Mouse (Mus musculus): ENCODE results near the gene Pkd1l2. TPM values are rescaled to one million over a fixed set of nuclear protein-coding genes. Genes with fewer than 3 reads are reported as not detected.

Gene Pkd1l2
- polyA plus RNA-seq, 1 experiment: 0.16 TPM

DNA sequence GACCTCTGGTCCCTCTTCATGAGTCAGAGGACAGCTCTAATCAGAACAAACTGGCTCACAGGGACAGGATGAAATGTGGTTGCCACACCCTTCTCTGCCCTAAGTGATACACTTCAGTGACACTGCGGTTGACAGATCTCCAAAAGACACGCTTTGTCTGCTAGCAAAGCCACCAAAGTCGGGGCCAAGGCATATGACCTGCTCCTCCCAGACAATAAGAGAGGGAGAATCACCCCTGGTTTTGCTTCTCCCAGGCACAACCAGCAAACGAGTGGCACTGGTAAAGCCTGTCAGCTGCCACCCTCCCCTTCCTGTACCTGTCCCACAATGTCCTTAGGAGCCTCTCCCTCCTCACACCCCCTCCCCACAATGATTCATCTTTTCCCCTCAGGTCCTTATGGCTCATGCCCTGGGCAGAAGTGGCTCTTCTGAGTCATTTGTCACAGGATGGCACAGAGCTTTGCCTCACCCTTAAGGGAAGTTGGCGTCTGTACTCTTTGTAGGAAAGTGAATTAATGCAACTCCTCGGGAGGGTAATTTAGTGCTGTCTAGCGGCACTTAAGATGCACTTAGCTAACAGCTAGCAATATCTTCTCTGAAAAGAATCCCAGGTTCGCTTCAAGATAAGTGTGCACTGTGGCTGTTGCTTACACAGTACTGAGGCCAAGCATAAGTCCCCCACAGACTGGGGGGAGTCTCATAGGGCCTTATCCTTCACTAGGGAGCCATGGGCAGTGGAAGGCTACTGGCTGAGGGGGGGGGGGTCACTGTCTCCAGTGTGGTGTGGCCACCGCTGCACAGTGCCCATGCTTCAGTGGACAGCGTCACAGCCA, 7.7 kb downstream of the Pkd1l2 start:
- no peaks in the 10 kb centered on the region for H3K4me1 ChIP-seq (replicated peaks; ENCODE audit: control insufficient read depth, insufficient read depth, low read length)
- no peaks in the 10 kb centered on the region for H3K36me3 ChIP-seq (ENCODE audit: control insufficient read depth, insufficient read depth, low read length)
- DNase-seq: no peak
- H3K27me3 ChIP-seq (ENCODE audit: control insufficient read depth, insufficient read depth, low read length): no peaks in the 10 kb centered on the region
- H3K4me3 ChIP-seq (ENCODE audit: control insufficient read depth, insufficient read depth, low read length): no peak overlapping the region
- no peak overlapping the region for H3K27ac ChIP-seq (ENCODE audit: control insufficient read depth, insufficient read depth, low read length)
- TF ChIP-seq CTCF (IDR thresholded peaks at IDR 0.05; ENCODE audit: borderline replicate concordance, control insufficient read depth, extremely low read depth, insufficient read depth, low read length, poor library complexity): no peak
- no peak for TF ChIP-seq POLR2A (IDR thresholded peaks at IDR 0.05; ENCODE audit: control insufficient read depth, extremely low read depth, insufficient read depth, low read length, poor library complexity)
- WGBS: 39% methylated on average over 10 of the region's 10 CpGs

DNA sequence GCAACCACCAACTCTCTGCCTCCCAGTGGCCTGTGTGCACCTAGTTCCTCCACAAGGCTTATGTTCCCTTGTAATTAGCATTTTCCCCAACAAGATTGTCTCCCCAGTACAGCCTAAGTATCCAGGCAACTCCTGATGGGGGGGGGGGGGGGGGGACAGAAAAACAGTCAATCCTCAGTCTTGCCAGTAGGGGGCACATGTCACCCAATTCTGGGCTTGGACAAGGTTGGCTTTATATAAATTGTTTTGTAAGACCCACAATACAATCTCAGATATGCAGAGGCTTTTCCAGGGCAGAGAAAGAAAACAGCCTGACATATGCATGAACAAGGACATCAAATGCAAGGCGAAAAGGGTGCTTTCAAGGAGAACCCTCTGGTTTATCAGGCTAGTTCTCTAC, 12.5 kb downstream of the Pkd1l2 start:
- WGBS: 92% methylated on average over 1 of the region's 1 CpGs
- Histone ChIP-seq H3K27ac (ENCODE audit: control insufficient read depth, insufficient read depth, low read length) (no peak overlapping the region), H3K4me3 (ENCODE audit: control insufficient read depth, insufficient read depth, low read length) (no peak overlapping the region), H3K4me1 (replicated peaks; ENCODE audit: control insufficient read depth, insufficient read depth, low read length) (no peaks in the 10 kb centered on the region), H3K36me3 (ENCODE audit: control insufficient read depth, insufficient read depth, low read length) (no peaks in the 10 kb centered on the region), H3K27me3 (ENCODE audit: control insufficient read depth, insufficient read depth, low read length) (no peaks in the 10 kb centered on the region)
- no peak for TF ChIP-seq POLR2A (IDR thresholded peaks at IDR 0.05; ENCODE audit: control insufficient read depth, extremely low read depth, insufficient read depth, low read length, poor library complexity)
- TF ChIP-seq CTCF (IDR thresholded peaks at IDR 0.05; ENCODE audit: borderline replicate concordance, control insufficient read depth, extremely low read depth, insufficient read depth, low read length, poor library complexity): no peak
- no peak for DNase-seq

DNA sequence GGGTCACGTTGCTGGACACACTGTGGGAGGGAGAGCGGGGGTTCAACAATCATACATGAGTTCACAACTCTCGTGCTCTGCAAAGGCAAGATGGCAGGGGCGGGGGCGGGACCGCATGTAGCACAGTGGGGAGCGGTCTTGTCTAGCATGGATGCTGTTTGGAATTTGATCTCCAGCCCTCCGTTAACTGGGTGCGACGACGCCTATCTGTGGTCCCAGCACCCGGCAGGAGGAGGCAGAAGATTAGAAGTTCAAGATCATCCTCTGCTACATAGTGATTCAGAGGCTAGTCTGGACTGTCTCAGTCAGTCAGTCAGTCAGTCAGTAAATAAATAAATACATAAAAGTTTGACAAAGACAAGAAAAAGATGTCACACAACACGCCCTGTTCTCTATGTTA, 14.0 kb downstream of the Pkd1l2 start:
- TF ChIP-seq CTCF (IDR thresholded peaks at IDR 0.05; ENCODE audit: borderline replicate concordance, control insufficient read depth, extremely low read depth, insufficient read depth, low read length, poor library complexity): no peak
- no peak for TF ChIP-seq POLR2A (IDR thresholded peaks at IDR 0.05; ENCODE audit: control insufficient read depth, extremely low read depth, insufficient read depth, low read length, poor library complexity)
- no peaks in the 10 kb centered on the region for H3K4me1 ChIP-seq (replicated peaks; ENCODE audit: control insufficient read depth, insufficient read depth, low read length)
- no peak overlapping the region for H3K27ac ChIP-seq (ENCODE audit: control insufficient read depth, insufficient read depth, low read length)
- H3K36me3 ChIP-seq (ENCODE audit: control insufficient read depth, insufficient read depth, low read length): no peaks in the 10 kb centered on the region
- H3K4me3 ChIP-seq (ENCODE audit: control insufficient read depth, insufficient read depth, low read length): no peak overlapping the region
- 85% methylated on average over 13 of the region's 13 CpGs for WGBS
- no peak for DNase-seq
- no peaks in the 10 kb centered on the region for H3K27me3 ChIP-seq (ENCODE audit: control insufficient read depth, insufficient read depth, low read length)

DNA sequence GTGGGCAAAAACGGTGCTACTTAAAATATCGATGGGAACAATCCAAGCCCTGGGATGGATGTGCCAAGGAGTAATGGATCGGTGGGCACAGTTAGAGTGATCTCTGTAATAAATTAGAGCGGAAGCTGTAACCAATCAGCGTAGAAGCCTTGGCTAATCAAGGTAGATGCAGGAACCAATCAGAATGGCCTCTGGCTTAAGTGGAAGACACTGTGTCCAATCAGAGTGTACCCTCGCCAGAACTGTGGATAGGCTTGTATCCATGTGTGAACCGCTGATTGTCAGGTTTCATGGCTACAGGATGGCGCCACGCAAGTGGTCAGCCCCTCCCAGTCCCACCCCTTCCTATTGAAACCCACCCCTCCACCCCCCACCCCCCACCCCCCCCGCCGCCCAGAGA, 14.9 kb downstream of the Pkd1l2 start:
- DNase-seq: no peak
- H3K36me3 ChIP-seq (ENCODE audit: control insufficient read depth, insufficient read depth, low read length): no peaks in the 10 kb centered on the region
- WGBS: 93% methylated on average over 11 of the region's 11 CpGs
- H3K27me3 ChIP-seq (ENCODE audit: control insufficient read depth, insufficient read depth, low read length): no peaks in the 10 kb centered on the region
- no peak overlapping the region for H3K27ac ChIP-seq (ENCODE audit: control insufficient read depth, insufficient read depth, low read length)
- TF ChIP-seq CTCF (IDR thresholded peaks at IDR 0.05; ENCODE audit: borderline replicate concordance, control insufficient read depth, extremely low read depth, insufficient read depth, low read length, poor library complexity) (no peak), POLR2A (IDR thresholded peaks at IDR 0.05; ENCODE audit: control insufficient read depth, extremely low read depth, insufficient read depth, low read length, poor library complexity) (no peak)
- H3K4me1 ChIP-seq (replicated peaks; ENCODE audit: control insufficient read depth, insufficient read depth, low read length): no peaks in the 10 kb centered on the region
- no peak overlapping the region for H3K4me3 ChIP-seq (ENCODE audit: control insufficient read depth, insufficient read depth, low read length)

DNA sequence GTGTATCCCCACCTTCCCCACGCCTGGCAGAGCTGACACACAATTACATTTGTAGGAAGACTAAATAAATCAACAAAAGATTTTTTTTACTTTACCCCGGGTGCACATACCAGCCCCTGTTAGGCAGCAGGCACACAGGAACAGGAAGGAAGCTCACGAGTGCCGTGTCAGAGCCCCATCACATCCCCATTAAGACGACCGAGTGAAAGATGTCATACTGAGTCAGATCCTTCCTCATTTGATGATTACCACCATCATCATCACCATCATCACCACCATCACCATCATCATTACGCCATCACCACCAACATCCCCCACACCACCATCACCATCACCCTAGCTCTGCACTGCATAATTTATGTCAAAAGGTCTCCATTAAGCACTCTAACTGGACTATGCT, 15.3 kb downstream of the Pkd1l2 start:
- TF ChIP-seq CTCF (IDR thresholded peaks at IDR 0.05; ENCODE audit: borderline replicate concordance, control insufficient read depth, extremely low read depth, insufficient read depth, low read length, poor library complexity): no peak
- no peak for TF ChIP-seq POLR2A (IDR thresholded peaks at IDR 0.05; ENCODE audit: control insufficient read depth, extremely low read depth, insufficient read depth, low read length, poor library complexity)
- 23% methylated on average over 7 of the region's 7 CpGs for WGBS
- Histone ChIP-seq H3K27ac (ENCODE audit: control insufficient read depth, insufficient read depth, low read length) (no peak overlapping the region), H3K27me3 (ENCODE audit: control insufficient read depth, insufficient read depth, low read length) (no peaks in the 10 kb centered on the region), H3K36me3 (ENCODE audit: control insufficient read depth, insufficient read depth, low read length) (no peaks in the 10 kb centered on the region), H3K4me1 (replicated peaks; ENCODE audit: control insufficient read depth, insufficient read depth, low read length) (no peaks in the 10 kb centered on the region), H3K4me3 (ENCODE audit: control insufficient read depth, insufficient read depth, low read length) (no peak overlapping the region)
- DNase-seq: no peak

DNA sequence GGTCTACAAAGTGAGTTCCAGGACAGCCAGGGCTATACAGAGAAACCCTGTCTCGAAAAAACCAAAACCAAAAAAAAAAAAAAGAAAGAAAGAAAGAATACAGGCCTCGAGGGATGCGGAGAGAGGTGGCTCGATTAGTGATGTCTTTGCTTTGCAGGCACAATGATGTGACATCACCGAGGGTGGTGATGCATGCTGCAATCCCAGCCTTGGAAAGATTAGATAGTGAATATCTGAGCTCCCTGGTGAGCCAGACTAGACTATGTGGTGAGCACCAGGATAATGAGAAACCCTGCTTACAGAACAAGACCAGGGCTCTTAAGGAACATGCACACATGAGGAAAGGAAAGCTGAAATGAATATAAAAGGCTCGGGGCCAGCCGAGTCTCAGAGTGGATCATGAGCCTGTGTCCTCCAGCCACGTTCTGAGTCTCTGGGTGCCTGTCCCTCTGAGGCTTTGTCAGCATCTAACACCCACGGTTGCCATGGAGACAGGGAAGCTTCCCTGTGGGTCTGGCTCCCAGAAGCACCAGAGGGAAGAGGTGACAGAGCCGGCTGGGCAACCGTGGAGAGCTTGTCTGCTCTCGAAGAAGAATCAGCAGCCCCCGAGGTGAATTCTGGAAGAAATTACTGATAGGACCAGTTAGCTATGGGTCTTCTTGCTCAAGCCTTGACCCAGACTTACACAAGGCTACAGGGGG, 20.9 kb downstream of the Pkd1l2 start:
- H3K4me3 ChIP-seq (ENCODE audit: control insufficient read depth, insufficient read depth, low read length): no peak overlapping the region
- DNase-seq: no peak
- H3K4me1 ChIP-seq (replicated peaks; ENCODE audit: control insufficient read depth, insufficient read depth, low read length): no peaks in the 10 kb centered on the region
- 79% methylated on average over 13 of the region's 13 CpGs for WGBS
- H3K36me3 ChIP-seq (ENCODE audit: control insufficient read depth, insufficient read depth, low read length): no peaks in the 10 kb centered on the region
- TF ChIP-seq POLR2A (IDR thresholded peaks at IDR 0.05; ENCODE audit: control insufficient read depth, extremely low read depth, insufficient read depth, low read length, poor library complexity) (no peak), CTCF (IDR thresholded peaks at IDR 0.05; ENCODE audit: borderline replicate concordance, control insufficient read depth, extremely low read depth, insufficient read depth, low read length, poor library complexity) (no peak)
- H3K27ac ChIP-seq (ENCODE audit: control insufficient read depth, insufficient read depth, low read length): no peak overlapping the region
- H3K27me3 ChIP-seq (ENCODE audit: control insufficient read depth, insufficient read depth, low read length): no peaks in the 10 kb centered on the region
